Mouse (Mus musculus) spleen, adult 10 weeks (tissue): ENCODE measurements around the gene Gm15517. TPM values are rescaled to one million over a fixed set of nuclear protein-coding genes. Genes with fewer than 3 reads are reported as not detected.

Experiments used
- polyA plus RNA-seq: library from polyadenylated mRNA; stranded (reverse); fragments of 350-450 nt; fragmentation: Illumina TruSeq; extraction: RNeasy Lipid Tissue Mini Kit (QIAGEN cat#74804); gene quantifications from one replicate; pipeline ENCODE4 v1.2.3, GENCODE M21; 2015; ENCODE audit warnings: low replicate concordance; ENCODE audit not compliant: insufficient read depth

Gm15517 gene
- not detected for polyA plus RNA-seq

DNA sequence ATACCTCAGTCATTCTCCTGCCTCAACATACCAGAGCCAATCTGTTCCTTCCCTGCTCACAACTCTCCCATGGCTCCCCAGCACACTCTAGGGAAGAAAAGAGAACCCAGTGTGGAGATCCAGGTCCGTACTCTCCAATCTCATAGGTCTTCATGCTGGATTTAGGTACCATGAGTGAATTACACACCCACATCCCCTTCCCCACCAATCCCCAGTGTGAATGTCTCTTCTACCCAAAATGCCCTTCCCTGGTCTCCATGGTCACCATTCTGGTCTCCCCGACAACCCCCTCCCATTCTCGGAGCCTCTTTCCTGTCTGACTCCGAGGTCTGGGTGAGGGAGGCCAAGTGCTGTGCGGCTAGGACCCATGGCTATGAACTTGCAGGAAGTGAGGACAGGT lies at the start of gene Gm15517:
TSS of gene Gm15517 (plus strand) at position 301 of the 400 bp plus-strand sequence.

DNA sequence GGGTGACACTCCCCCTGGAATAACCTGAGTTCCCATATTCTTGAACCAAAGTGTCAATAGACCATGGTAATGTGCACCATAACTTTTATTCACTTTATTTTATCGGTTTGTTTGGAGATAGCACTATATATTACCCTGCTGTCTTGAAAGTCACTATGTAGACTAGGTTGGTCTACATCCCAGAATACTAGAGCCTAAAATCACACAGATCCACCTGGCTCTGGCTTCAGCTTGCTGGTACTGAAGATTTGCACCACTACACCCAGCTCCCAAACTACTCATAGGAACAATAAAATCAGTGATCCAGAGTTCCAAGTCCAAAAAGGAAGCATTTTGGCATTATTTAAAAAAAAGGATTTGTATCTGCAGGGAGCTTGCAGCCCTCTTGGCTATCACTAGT lies 45.6 kb upstream of the Gm15517 start, which contains the start of gene Klk1b5:
TSS of gene Klk1b5 (plus strand) at position 301 of the 400 bp plus-strand sequence.

DNA sequence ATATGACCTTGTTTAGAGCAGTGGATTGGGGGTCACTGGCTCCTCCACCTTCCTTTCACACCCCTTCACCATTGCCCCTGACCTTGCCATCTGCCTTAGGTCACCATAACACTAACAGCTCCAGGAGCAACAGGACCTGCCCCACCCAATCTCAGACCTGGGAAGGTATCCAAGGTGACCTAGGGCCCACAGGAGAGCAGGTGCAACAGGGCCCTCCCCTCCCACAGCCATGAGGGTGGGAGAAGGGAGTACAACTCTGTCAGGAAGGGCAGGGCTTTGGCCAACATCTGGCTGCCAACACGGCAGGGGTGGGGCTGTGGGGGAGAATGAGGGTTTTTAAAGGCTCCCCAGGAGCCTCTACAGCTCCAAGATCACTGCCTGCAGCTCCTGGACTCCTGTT lies 36.2 kb upstream of the Gm15517 start, which contains the start of gene Klk1:
TSS of gene Klk1 (plus strand) at position 285 of the 400 bp plus-strand sequence.

DNA sequence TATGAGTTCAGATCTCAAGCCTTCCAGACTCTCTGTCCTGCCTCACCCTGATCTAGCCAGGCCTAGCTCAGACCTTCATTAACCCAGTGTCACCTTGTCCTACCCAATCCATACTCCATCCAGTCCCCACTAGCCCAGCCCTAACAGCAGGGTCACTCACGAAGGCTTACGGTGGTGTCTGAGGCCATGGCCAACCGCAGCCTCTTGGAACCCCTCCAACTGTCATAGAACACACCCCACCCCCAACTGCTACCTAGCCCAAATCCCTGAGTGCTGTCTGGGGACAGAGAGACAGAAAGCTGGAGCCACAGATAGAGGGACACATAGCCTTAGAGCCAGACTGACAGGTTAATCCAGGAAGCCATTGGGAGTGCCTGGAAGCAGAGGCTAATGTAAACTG lies 25.3 kb upstream of the Gm15517 start, which contains the start of gene Gm36864:
TSS of gene Gm36864 (plus strand) at position 269 of the 400 bp plus-strand sequence.

DNA sequence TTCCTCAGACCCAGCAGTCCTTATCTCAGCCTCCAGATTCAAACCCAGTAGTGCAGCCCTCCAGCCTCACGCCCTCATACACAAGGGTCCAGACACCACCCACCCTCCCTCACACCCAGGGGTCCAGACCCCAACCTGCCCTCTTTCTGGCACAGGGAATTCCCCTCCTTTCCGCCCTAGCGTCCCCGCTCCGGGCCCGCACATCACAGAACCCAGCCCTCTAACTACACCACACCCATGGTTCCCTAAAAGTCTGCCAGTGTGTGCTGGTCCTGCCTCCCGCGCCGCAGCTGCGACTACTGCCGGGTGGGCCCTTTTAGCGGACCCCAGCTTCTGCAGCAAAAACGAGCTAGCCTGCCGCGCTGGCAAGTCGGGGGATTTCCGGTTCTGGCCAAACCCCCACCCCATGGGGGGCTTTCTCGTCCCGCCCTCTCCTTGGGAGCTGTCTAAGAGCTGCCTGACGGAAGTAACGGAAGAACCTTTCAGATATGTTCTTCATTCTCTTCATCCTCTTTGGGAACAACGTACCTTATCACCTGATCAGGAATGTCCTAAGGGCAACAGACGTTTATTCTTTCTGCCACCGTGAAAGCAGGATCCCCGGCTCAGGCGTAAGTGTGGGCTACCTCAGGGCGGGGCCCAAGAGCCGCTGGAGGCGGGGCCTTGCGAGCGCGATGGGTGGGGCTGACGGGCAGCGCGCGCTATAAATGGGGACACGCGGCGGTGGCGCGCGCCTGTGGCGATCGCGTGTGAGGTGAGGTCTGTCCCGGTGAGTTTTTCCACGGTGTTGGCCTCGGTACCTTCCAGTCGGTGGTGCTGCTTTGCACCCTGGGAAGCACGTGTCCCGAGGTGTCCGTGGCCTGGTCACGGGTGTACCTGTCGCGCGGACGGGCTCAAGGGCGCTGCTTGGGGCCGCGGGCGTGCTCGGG lies 14.9 kb upstream of the Gm15517 start, which contains the start of the genes 1700028J19Rik and 2410002F23Rik:
TSS of gene 1700028J19Rik (minus strand) at position 641 of the 929 bp plus-strand sequence.
TSS of gene 2410002F23Rik (plus strand) at position 668 of the 929 bp plus-strand sequence.

DNA sequence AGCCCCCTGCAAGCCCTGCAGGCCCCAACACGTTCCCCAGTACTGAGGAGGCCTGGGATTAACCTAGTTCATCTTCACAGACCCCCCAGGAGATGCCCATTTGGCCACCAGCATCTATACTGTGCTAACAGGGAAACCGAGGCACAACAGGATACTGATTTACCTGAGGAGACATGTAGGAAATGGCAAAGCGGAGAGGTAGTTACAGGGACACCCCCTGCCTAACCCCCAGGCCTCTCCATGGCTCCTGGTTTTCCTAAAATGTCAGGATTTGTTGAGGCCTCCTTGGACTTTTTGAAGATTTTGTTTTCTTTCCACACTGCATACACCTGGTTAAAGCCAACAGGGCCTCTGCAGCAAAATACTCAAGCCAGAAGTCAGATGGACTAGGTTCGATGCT lies 4.0 kb upstream of the Gm15517 start, which contains the start of gene Acp4:
TSS of gene Acp4 (minus strand) at position 101 of the 400 bp plus-strand sequence.

DNA sequence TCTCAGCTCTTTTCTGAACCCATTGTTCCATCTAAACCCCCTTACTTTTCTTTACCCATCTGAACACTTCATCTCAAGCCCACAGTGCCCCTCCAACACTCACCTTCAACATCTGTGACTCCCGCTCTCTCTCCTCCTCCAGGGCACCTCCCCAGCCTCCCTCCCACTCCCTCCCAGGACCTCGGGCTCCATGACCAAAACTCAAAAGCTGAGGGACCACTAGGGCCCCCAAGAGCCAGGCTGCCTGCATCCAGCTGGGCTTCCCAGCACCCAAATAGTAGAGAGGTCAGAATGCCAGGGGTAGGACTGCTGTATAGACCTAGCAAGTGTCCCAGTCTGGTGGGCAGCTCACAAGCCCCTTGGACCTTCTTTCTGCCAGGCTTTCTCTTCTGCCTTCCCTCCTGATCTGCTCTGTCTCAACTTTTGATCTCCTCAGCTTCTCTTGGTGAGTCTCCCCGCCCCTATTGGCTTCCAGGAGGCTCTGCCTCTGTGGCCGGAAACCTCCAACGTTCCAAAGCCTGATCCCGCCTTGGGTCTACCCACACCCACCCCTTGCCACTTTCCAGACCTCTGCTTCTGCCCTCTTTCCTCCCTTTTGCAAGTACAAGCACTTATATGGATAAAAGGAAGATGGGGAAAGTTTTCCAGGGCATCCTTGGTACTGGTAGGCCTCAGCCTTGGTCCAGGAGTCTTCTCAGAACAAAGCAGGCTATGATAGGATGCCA lies 45.4 kb downstream of the Gm15517 start, which contains the start of gene Clec11a:
TSS of gene Clec11a (minus strand) at position 387 of the 725 bp plus-strand sequence.

DNA sequence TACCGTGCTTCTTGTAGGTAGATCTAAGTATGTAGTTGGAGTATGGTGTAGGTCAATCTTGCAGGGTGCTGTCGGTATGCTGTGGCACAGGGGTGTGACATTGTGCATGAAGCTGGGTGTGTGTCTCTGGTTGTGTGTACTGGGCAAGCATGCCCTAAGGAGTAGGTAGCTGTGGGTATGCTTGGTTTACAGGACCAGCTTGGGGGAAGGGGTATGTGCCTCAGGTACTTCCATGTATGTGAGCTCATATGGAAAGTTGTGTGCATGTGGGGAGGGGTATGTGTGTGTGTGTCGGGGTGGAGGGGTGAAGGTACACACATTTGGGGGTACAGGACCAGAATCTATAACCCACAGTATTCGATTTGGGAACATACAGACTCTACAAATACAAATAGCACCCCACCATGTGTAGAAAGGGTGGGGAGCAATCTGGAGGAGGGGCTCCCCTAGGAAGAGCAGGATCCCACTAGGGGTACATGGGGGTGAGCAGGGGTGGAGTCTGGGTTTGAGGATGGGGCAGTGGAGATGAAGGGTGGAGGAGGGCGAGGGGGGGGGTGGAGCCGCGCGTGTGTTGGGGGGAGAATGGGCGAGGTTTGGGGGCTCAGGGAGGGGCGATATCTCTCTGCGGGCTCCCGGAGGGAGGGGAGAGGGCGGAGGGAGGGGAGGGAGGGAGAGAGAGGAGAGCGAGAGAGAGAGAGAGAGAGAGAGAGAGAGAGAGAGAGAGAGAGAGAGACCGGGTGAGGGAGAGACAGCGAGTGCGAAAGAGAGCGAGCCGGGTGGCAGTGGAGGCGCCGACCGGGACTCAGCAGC lies 48.4 kb downstream of the Gm15517 start, which contains the start of gene Shank1:
TSS of gene Shank1 (plus strand) at position 779 of the 810 bp plus-strand sequence.

Other genes with a start within 250 kb of the Gm15517 start
- gene Klk1b26, start 249.3 kb upstream of the Gm15517 start, polyA plus RNA-seq = not detected
- gene Klk1b27, start 209.2 kb upstream of the Gm15517 start, polyA plus RNA-seq = 1.4 TPM
- not detected for gene Klk1b21, start 159.1 kb upstream of the Gm15517 start, polyA plus RNA-seq
- gene Klk1b22, start 148.8 kb upstream of the Gm15517 start, polyA plus RNA-seq = not detected
- gene Klk1b16, start 124.7 kb upstream of the Gm15517 start, polyA plus RNA-seq = not detected
- not detected for gene Klk1b24, start 73.2 kb upstream of the Gm15517 start, polyA plus RNA-seq
- gene Klk1b3, start 63.3 kb upstream of the Gm15517 start, polyA plus RNA-seq = not detected
- gene Klk1b4, start 54.0 kb upstream of the Gm15517 start, polyA plus RNA-seq = not detected
- not detected for gene Klk1b5, start 45.5 kb upstream of the Gm15517 start, polyA plus RNA-seq
- 8.8 TPM for gene Klk1, start 36.1 kb upstream of the Gm15517 start, polyA plus RNA-seq
- gene Gm36864, start 25.3 kb upstream of the Gm15517 start, polyA plus RNA-seq = not detected
- gene 1700028J19Rik, start 14.8 kb upstream of the Gm15517 start, polyA plus RNA-seq = 0.84 TPM
- gene 2410002F23Rik, start 14.7 kb upstream of the Gm15517 start, polyA plus RNA-seq = 112 TPM
- not detected for gene Acp4, start 4.1 kb upstream of the Gm15517 start, polyA plus RNA-seq
- gene Clec11a, start 45.5 kb downstream of the Gm15517 start, polyA plus RNA-seq = 2.6 TPM
- 1.8 TPM for gene Shank1, start 48.8 kb downstream of the Gm15517 start, polyA plus RNA-seq
- gene Syt3, start 122.7 kb downstream of the Gm15517 start, polyA plus RNA-seq = 0.28 TPM
- not detected for gene 1700008O03Rik, start 124.4 kb downstream of the Gm15517 start, polyA plus RNA-seq
- gene Lrrc4b, start 167.6 kb downstream of the Gm15517 start, polyA plus RNA-seq = not detected
- not detected for gene Aspdh, start 203.9 kb downstream of the Gm15517 start, polyA plus RNA-seq
- gene Josd2, start 206.5 kb downstream of the Gm15517 start, polyA plus RNA-seq = 22.8 TPM
- gene Emc10, start 235.1 kb downstream of the Gm15517 start, polyA plus RNA-seq = 16.3 TPM
- 1.3 TPM for gene Fam71e1, start 235.1 kb downstream of the Gm15517 start, polyA plus RNA-seq